10 mouse cellular contexts compared by ENCODE assay signal in the genomic region with DNA sequence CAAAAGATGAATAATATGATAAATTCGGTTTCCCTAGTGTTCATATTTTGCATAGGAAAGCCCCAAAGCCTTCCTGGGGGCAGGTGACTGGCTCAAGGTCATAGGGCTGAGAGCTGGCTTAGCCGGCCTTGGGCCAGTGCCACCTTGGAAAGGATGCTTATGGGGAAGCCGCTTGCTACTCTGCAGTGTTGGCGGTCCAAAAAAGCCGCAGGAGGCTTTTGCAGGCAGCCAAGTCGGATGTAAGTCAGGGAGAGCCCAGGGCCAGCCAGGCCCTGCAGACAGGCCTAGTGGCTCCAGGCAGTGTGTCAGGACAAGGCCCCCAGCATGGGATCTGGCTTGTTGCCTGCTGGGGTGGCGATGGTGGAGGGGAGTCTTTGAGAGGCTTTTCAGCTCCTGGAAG. TPM values are rescaled to one million over a fixed set of nuclear protein-coding genes. Genes with fewer than 3 reads are reported as not detected.
DNase-seq lines count a peak whose midpoint lies in the region; TF ChIP-seq lines count a peak whose summit lies in the region.
"Had no signal": no experiment of that assay in that cellular context is flagged by ENCODE, and none has a peak within 500 bp of the region (broad histone marks: within the 10 kb centered on the region; RNA-seq: fewer than 3 reads in every experiment).

No protein-coding gene starts in this region.

- DNase-seq in layer of hippocampus, adult 2 months (ENCODE audit: low spot score in 2 of 2) = no peak
- DNase-seq in layer of hippocampus, adult 9-10 months (ENCODE audit: low spot score) = no peak
- peak; percentile 69 for DNase-seq in Muller cell, postnatal 12 days (ENCODE audit: inconsistent ontology term)
- peak; percentile 85 to 89 for DNase-seq in cerebellum, adult 18-20 months
- DNase-seq in heart, postnatal 14 days = peak; percentile 57 to 59
- DNase-seq in thymus, postnatal 0 days (ENCODE audit: low spot score) = no peak
- DNase-seq in frontal cortex, adult 2 months (ENCODE audit: extremely low spot score in 1 of 2, low spot score in 1 of 2) = no peak
- no peak for DNase-seq in embryo, embryonic 10 days (ENCODE audit: low spot score)
- DNase-seq: liver, embryonic 13.5 days had no signal

- intact Hi-C loops in heart, postnatal 14 days (cut with DNase I) = no loop called here

- peak overlapping the region; percentile 61; the same call in 1 of the 2 replicates for H3K27ac ChIP-seq in layer of hippocampus, adult 2 months
- H3K27ac ChIP-seq: liver, embryonic 13.5 days had no signal

- no peak overlapping the region for H3K4me3 ChIP-seq in layer of hippocampus, adult 2 months
- H3K4me3 ChIP-seq: erythroblast, embryonic 14.5 days; liver, embryonic 13.5 days had no signal

- no peak for TF ChIP-seq CTCF in layer of hippocampus, adult 2 months (conservative IDR thresholded peaks at IDR 0.05)

RNA-seq across cellular contexts. Expression of a gene that starts 10.8 kb away (rescaled TPM):
- 100 to 1,000 TPM; 136 to 138 TPM for total RNA-seq in layer of hippocampus, adult 2 months (2021)
- total RNA-seq in heart, postnatal 14 days (2021) = 100 to 1,000 TPM; 117 to 145 TPM
- 43.0 and 63.3 TPM in 2 replicates for polyA plus RNA-seq in thymus, postnatal 0 days (2015; fragmentation: Nextera tagmentation; extraction: Ambion mirVana)
- polyA plus RNA-seq in frontal cortex, adult 2 months (2012; rRNA removed) = 109 and 123 TPM in 2 replicates

Comparison
In these comparisons a context has a peak if more than half of its experiments do, and no peak if none do; other contexts are left out.
1. DNase-seq: peak in Muller cell, postnatal 12 days (single experiment), cerebellum, adult 18-20 months (2 of 2) and heart, postnatal 14 days (2 of 2); none in layer of hippocampus, adult 2 months (0 of 2), layer of hippocampus, adult 9-10 months (single experiment), thymus, postnatal 0 days (single experiment), frontal cortex, adult 2 months (0 of 2) and embryo, embryonic 10 days (single experiment).